16 mouse cellular contexts compared by ENCODE assay signal in the genomic region with DNA sequence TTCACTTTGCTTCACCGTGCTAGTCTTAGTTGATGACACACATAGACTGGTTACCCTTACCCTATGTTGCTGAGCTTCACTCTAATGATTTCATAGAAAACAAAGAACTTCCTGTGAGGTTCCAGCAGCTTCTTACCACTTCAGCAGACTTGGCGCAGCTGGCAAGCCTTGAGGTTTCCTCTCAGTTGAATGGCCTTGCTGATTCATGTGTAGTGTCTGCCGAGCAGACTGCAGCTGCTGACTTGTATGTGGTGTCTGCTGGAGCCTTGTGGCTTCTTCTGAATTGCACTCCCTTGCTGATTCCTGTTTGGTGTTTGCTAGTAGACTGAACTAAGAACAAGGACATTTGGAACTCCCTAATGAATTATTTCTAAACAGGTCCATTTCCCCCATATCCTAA.
A peak's percentile ranks its signal among the peaks of the same experiment; 100 is the strongest.
DNase-seq lines count a peak whose midpoint lies in the region; ATAC-seq and TF ChIP-seq lines count a peak whose summit lies in the region.
"Had no signal": no experiment of that assay in that cellular context is flagged by ENCODE, and none has a peak within 500 bp of the region (broad histone marks: within the 10 kb centered on the region; RNA-seq: fewer than 3 reads in every experiment).

No protein-coding gene starts in this region.

- TF ChIP-seq EP300 in liver, postnatal 0 days (IDR thresholded peaks at IDR 0.05; ENCODE audit: low read depth), result no peak

- 57% methylated on average over 3 of the region's 3 CpGs for WGBS in liver, postnatal 0 days (ENCODE audit: insufficient replicate concordance)
- 78% methylated on average over 3 of the region's 3 CpGs for WGBS in liver, embryonic 11.5 days

- H3K4me3 ChIP-seq in liver, postnatal 0 days (ENCODE audit: low read depth, low read length), result no peak overlapping the region
- no peak overlapping the region for H3K4me3 ChIP-seq in liver, embryonic 11.5 days (ENCODE audit: low read depth, low read length)
- H3K4me3 ChIP-seq in gastrocnemius, adult 2 months, result no peak overlapping the region
- H3K4me3 ChIP-seq: heart, adult 2 months; megakaryocyte, embryonic 14.5 days; neural tube, embryonic 12.5 days; stomach, embryonic 15.5 days had no signal

- no peak overlapping the region for H3K9ac ChIP-seq in liver, postnatal 0 days (replicated peaks)
- H3K9ac ChIP-seq in liver, embryonic 11.5 days (ENCODE audit: low read depth, low read length), result no peak overlapping the region
- H3K9ac ChIP-seq: neural tube, embryonic 12.5 days; stomach, embryonic 15.5 days had no signal

- no peaks in the 10 kb centered on the region for H3K9me3 ChIP-seq in liver, postnatal 0 days (ENCODE audit: low read length)
- H3K9me3 ChIP-seq in liver, embryonic 11.5 days (ENCODE audit: control insufficient read depth, low read length), result no peaks in the 10 kb centered on the region
- H3K9me3 ChIP-seq: neural tube, embryonic 12.5 days; stomach, embryonic 15.5 days had no signal

- peak; percentile 47 for DNase-seq in adrenal gland, adult 2 months
- DNase-seq in adrenal gland, adult 8-10 months, result no peak
- no peak for DNase-seq in liver, postnatal 0 days
- DNase-seq in liver, embryonic 11.5 days (ENCODE audit: low spot score), result no peak
- peak; percentile 70 for DNase-seq in Muller cell, postnatal 12 days (ENCODE audit: inconsistent ontology term)
- no peak for DNase-seq in gastrocnemius, adult 2 months
- no peak for DNase-seq in gastrocnemius, postnatal 36 days
- DNase-seq: cerebellum, postnatal 14 days; heart, adult 2 months; heart, postnatal 36 days; lung, adult 18-20 months had no signal

- no peaks in the 10 kb centered on the region for H3K27me3 ChIP-seq in liver, postnatal 0 days (ENCODE audit: insufficient read depth, low read length)
- no peaks in the 10 kb centered on the region for H3K27me3 ChIP-seq in liver, embryonic 11.5 days (replicated peaks; ENCODE audit: control insufficient read depth, insufficient read depth, low read length)
- H3K27me3 ChIP-seq: megakaryocyte, embryonic 14.5 days; neural tube, embryonic 12.5 days; stomach, embryonic 15.5 days had no signal

- H3K4me1 ChIP-seq in liver, postnatal 0 days (ENCODE audit: insufficient read depth), result 0 out of 2 replicates have a peak, but pooled peaks cover 4% of the 10 kb centered on the region
- H3K4me1 ChIP-seq in liver, embryonic 11.5 days (replicated peaks; ENCODE audit: control insufficient read depth, insufficient read depth, low read length), result peaks cover 2% of the 10 kb centered on the region; the same call in 1 of the 2 replicates
- H3K4me1 ChIP-seq: neural tube, embryonic 12.5 days had no signal

- peak overlapping the region; percentile 77 for H3K27ac ChIP-seq in liver, postnatal 0 days (ENCODE audit: low read depth)
- no peak overlapping the region for H3K27ac ChIP-seq in liver, embryonic 11.5 days (ENCODE audit: low read depth, low read length)
- H3K27ac ChIP-seq in gastrocnemius, adult 2 months, result no peak overlapping the region
- H3K27ac ChIP-seq: heart, adult 2 months; neural tube, embryonic 12.5 days; stomach, embryonic 15.5 days had no signal

- peak; percentile 73 for ATAC-seq in liver, postnatal 0 days
- ATAC-seq in liver, embryonic 11.5 days (replicated peaks; ENCODE audit: low FRiP score), result no peak
- peak; percentile 68; the same call in 1 of the 2 replicates for ATAC-seq in neutrophil, adult 5-6 weeks (ENCODE audit: extremely low read depth, insufficient number of reproducible peaks, low FRiP score, poor library complexity, severe bottlenecking)
- ATAC-seq: intestine, postnatal 0 days had no signal

- H3K4me2 ChIP-seq in liver, postnatal 0 days (ENCODE audit: low read depth, low read length), result peak overlapping the region; percentile 1; the same call in 1 of the 2 replicates
- no peak overlapping the region for H3K4me2 ChIP-seq in liver, embryonic 11.5 days
- H3K4me2 ChIP-seq: neural tube, embryonic 12.5 days; stomach, embryonic 15.5 days had no signal

- no peaks in the 10 kb centered on the region for H3K36me3 ChIP-seq in liver, postnatal 0 days (replicated peaks; ENCODE audit: insufficient read depth, low read length)
- H3K36me3 ChIP-seq in liver, embryonic 11.5 days (ENCODE audit: control insufficient read depth, insufficient read depth, low read length), result no peaks in the 10 kb centered on the region
- H3K36me3 ChIP-seq: neural tube, embryonic 12.5 days; stomach, embryonic 15.5 days had no signal

- TF ChIP-seq CTCF in liver, postnatal 0 days (IDR thresholded peaks at IDR 0.05; ENCODE audit: low read depth), result no peak
- no peak for TF ChIP-seq CTCF in gastrocnemius, adult 2 months (IDR thresholded peaks at IDR 0.05)

- intact Hi-C loops in gastrocnemius, adult 2 months (cut with DNase I), result no loop called here
- intact Hi-C loops in gastrocnemius, postnatal 36 days (cut with DNase I), result no loop called here

Comparison
In these comparisons a context has a peak if more than half of its experiments do, and no peak if none do; other contexts are left out.
1. DNase-seq: peak in adrenal gland, adult 2 months (single experiment) and Muller cell, postnatal 12 days (single experiment); none in adrenal gland, adult 8-10 months (single experiment), liver, postnatal 0 days (single experiment), liver, embryonic 11.5 days (single experiment), gastrocnemius, adult 2 months (single experiment) and gastrocnemius, postnatal 36 days (0 of 2).